Mouse (Mus musculus) left cerebral cortex, postnatal 10 days (tissue): ENCODE results near the gene Smo. TPM values are rescaled to one million over a fixed set of nuclear protein-coding genes. Genes with fewer than 3 reads are reported as not detected.

Source experiments
- DNase-seq, 2 experiments: peaks; one replicate each; pipeline ENCODE4 v3.0.0; 2021 to 2022; ENCODE audit warnings: low spot score in 2 of 2, mixed read lengths in 1 of 2; ENCODE audit errors: extremely low spot score in 1 of 2
- intact Hi-C: fragments of 180-260 bp; cut with DNase I; formaldehyde crosslinking; loops from one replicate; pipeline ENCODE4 v1.15.1; 2025
- total RNA-seq, 2 experiments: library from RNA; stranded (reverse); gene quantifications; 2 replicates each; pipeline ENCODE4 v1.2.3; 2021

Smo gene
- total RNA-seq, 2 experiments from 2014 or later = 10.6 to 11.3 TPM

DNA sequence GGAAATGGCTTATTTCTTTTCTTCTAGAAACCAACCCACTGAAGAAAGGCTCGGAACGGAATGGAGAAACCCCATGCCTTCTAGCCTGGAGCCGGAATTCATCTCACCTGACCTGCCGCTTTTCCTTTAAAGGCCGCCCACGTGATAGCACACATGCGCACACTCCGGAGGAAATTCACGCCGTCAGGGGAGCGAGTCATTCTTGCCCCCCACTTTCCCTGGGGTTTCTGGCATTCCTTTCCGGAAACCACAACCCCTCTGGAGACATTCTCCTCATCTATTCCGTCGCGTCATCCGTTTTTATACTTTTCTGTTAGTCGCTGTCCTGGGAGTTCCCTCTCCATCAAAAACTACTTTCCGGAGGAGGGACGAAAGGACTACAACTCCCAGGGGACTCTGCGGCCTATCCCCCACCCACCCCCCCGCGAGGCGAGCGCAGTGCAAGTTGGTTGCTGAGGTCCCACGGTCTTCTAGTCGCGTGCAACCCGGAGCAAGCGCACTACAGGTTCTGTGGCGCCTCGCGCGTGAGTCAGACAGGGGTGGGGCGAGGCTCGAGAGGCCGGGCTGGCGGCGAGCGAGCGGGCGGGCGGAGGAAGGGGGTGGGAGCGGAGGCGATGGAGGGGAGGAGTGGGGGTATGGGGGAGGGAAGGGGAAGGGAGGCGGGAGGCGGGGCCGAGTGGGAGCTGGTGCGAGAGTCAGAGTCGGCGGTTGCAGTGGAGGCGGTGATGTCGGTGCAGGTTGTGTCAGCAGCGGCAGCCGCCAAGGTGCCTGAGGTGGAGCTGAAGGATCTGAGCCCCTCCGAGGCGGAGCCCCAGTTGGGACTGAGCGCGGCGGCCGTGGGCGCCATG lies 32.7 kb downstream of the Smo start, which contains the start of gene Ahcyl2:
Gene Ahcyl2 (plus strand): TSS at position 199 of the 848 bp plus-strand sequence.
- intact Hi-C loops = loop anchor here (2.0 kb wide), 1 partner anchor 45 kb away; no protein-coding TSS in a partner anchor

DNA sequence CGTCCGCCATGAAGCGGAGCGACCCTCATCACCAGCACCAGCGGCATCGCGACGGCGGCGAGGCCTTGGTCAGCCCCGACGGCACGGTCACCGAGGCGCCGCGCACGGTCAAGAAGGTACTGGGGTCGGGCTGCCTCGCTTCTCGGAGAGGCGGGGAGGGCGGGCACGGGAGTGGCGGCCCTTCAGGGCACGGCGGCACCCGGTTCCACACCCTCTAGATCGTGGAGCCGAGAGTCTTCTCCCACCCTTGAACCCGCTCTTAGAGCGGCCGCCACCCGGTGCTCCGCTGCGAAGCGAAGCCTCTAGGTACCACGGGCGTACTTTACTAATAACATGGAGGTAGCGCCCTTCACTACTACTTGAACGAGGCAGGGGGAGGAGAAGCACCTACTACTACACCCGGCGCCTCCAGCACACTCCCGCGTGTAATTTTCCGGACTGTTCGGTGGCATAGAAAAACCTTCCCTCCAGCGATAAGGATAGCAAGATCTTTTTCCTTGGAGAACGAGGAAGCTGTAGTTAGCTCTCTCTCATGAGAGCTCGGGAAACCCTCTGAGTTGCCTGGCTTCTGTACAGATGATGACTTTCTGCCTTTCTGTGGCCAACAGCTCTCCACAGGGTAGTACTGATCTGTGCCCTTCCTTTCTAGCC lies 33.6 kb downstream of the Smo start:
- DNase-seq = peak in 1 of 2 experiments; percentile 75
- intact Hi-C loops = loop anchor here (2.0 kb wide), 1 partner anchor 44 kb away; no protein-coding TSS in a partner anchor

More for the DNA sequence above, 32.7 kb downstream of the Smo start, which contains the start of gene Ahcyl2:
- peak; percentile 94 to 98 for DNase-seq

DNA sequence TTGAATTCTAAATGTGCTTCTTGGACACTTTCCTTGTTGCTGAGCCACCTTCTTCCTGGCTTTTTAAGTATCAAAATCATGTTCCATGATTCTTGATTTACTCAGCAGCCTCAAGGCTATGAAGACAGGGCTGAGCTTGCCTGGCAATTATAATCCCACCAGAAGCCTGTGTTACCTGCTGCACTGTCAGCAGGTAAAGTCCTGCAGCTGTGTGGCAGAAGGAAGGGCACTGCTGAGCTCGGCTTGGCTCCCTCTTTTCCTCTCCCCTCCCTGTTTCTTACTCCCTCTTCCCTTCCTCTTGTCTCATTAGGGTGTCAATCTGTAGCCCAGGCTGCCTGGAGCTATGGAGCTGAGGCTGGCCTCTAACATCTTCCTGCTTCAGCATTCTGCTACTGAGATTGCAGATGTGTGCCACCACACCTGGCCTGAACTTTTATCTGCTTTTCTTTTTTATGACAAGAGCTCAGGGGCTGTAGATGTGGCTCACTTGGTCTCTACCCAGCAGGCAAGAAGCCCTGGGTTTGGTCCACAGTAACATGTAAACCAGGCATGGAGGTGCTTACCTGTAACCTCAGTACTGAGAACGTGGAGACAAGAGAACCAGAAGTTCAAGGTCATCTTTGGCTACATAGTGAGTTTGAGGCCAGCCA lies 35.5 kb downstream of the Smo start:
- intact Hi-C loops = no loop called here
- DNase-seq = no peak

GRCm38 (mm10) chr6:29772236-29772635 lies 36.9 kb downstream of the Smo start:
- intact Hi-C loops = no loop called here
- no peak for DNase-seq

DNA sequence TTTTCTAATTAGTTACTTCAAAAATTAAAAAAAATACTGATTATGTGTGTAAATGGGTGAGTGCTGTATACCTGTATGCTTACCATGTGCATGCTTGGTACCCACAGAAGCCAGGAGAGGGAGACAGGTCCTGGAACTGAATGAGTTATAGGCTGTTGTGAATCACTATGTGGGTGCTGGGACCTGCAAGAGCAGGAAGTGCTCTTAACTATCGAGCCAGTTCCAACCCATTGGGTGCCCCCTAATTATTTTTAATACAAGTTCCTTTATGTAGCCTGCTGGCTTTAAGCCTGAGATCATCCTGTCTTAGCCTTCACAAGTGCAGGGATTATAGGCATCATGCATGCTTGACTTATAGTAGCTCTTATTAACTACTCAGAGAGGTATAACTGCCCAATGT lies 38.9 kb downstream of the Smo start:
- intact Hi-C loops = no loop called here
- DNase-seq = no peak

GRCm38 (mm10) chr6:29775609-29776008 lies 40.3 kb downstream of the Smo start:
- intact Hi-C loops = no loop called here
- peak in 1 of 2 experiments; percentile 54 for DNase-seq

DNA sequence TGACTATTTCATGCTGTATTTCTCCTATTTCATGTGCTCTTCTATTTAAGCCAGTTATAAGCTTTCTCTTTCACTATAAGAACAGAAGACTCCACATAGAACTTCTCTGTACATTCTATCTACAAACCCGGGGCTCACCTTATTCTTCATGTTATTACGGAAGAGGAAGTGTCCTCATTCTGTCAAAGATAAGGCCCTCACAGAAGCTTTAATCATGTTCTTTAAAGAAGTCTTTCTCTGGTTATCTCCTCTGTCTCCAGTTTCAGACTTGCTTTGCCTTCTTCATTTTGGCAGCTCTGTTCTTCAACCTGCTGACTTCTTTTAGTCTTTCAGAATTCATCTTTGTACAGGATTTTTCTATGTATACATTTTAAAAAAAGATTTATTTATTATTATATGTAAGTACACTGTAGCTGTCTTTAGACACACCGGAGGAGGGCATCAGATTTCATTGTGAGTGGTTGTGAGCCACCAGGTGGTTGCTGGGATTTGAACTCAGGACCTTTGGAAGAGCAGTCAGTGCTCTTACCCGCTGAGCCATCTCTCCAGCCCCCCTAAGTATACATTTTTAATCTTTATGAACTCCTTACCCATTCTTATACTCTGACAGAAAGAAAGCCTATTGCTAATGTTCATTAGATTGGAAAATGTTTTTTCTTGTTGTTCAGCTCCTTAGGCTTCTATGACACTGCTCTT lies 41.4 kb downstream of the Smo start:
- no peak for DNase-seq
- intact Hi-C loops = no loop called here

DNA sequence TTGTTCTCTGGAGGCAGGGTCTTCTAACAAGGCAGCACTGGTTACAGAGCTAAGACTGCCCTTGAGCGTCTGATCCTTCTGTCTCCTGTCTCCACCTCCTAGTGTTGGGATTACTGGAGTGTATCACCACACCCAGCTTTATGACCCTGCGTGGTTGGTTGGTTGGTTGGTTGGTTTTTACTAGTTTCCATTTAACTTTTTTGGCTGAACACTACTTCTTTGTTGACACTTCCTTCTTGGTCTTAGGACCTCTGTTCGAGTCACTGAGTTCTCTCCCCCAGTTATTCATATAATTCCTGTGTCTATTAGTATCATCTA lies 41.9 kb downstream of the Smo start:
- intact Hi-C loops = no loop called here

DNA sequence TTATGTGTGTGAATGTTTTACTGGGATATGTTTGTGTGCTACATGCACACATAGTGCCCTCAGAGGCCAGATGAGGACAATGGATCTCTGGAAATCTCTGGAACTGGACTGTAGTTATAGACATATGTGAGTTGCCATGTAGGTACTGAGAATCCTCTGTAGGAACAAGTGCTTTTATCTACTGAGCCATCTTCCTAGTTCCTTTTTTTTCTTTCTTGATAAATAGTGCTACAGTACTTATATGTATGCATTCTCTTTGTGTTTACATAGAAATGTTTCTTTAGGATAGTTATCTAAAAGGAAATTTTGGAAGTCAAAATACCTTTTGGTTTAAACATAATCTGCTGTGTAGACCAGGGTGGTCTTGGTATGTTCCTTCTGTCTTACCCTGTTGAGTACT lies 44.8 kb downstream of the Smo start:
- intact Hi-C loops = no loop called here
- no peak for DNase-seq

More for the DNA sequence above, 41.9 kb downstream of the Smo start:
- DNase-seq = no peak

DNA sequence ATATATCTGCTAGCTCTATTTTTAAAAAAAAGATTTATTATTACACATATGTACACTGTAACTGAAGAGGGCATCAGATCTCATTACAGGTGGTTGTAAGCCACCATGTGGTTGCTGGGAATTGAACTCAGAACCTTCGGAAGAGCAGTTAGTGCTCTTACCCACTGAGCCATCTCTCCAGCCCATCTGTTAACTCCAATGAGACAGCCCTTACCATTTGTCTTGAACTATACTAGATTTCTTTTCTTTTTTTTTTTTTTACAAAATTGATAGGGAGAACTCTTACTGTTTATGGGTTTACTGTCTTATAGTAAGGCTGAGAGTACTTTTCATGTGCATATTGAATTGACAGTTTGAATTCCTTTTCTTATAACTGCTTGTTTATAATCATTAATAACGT lies 45.3 kb downstream of the Smo start:
- intact Hi-C loops = no loop called here
- DNase-seq = no peak

GRCm38 (mm10) chr6:29782239-29782638 lies 46.9 kb downstream of the Smo start:
- DNase-seq = no peak
- intact Hi-C loops = no loop called here

DNA sequence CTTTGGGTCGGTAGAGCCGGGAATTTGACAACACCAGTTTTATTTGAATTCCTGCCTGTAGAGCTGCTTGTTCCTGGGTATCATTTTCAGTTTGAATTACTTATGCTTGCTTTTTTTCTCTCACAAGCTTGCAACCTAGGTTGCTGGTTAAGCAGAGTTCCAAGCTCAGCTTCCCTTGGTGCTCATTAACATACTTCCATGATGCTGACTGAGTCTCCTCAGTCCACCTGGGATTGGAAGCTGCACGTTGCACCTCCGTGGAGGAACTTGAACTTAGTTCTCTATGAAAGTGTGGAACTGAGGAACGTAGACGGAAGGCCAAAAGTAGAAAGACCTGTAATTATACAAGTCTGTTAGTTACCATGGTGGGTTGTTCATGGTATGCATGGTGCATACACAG lies 48.7 kb downstream of the Smo start:
- intact Hi-C loops = no loop called here
- no peak for DNase-seq

GRCm38 (mm10) chr6:29784413-29785021 lies 49.2 kb downstream of the Smo start:
- intact Hi-C loops = no loop called here
- DNase-seq = no peak

DNA sequence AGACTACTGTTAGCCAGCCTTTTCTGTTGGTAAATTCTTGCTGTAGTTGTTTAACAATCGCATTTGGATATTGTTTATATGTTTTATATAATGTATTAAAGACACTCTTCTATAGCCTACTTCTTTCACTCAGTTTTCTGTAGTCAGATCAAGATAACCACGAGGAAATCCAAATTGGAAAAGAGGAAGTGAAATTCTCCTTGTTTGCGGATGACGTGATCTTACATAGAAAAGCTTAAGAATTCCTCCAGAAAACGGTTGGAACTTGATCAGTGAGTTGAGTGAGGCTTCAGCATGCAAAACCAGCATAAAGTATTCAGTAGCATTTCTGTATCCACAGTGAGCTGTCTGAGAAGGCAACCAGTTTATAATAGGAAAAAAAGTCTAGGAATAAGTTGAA lies 50.5 kb downstream of the Smo start:
- intact Hi-C loops = no loop called here
- DNase-seq = no peak

GRCm38 (mm10) chr6:29788779-29789350 lies 53.6 kb downstream of the Smo start:
- no peak for DNase-seq
- intact Hi-C loops = no loop called here

- no peak for DNase-seq
- intact Hi-C loops = no loop called here
These were observed 54.9 kb downstream of the Smo start for GRCm38 (mm10) chr6:29790014-29790698.

- DNase-seq = no peak
- intact Hi-C loops = no loop called here
These were observed 58.2 kb downstream of the Smo start for GRCm38 (mm10) chr6:29793520-29793919.

- no peak for DNase-seq
These were observed 59.3 kb downstream of the Smo start for GRCm38 (mm10) chr6:29794582-29794981.

More at GRCm38 (mm10) chr6:29794582-29794981, 59.3 kb downstream of the Smo start:
- intact Hi-C loops = no loop called here
